Mouse (Mus musculus) megakaryocyte, embryonic 14.5 days (primary cell): ENCODE results near the gene Pigs. TPM values are rescaled to one million over a fixed set of nuclear protein-coding genes. Genes with fewer than 3 reads are reported as not detected.

Experiments
- H3K27me3 ChIP-seq: replicated peaks from 2 replicates; pipeline ENCODE3; 2012; ENCODE audit warnings: inconsistent platforms
- H3K36me3 ChIP-seq: replicated peaks from 2 replicates; pipeline ENCODE3; 2012; ENCODE audit warnings: low read length, inconsistent platforms, mixed read lengths
- H3K4me1 ChIP-seq: 2 replicates; pipeline ENCODE4 v1.6.1; 2012; ENCODE audit warnings: inconsistent platforms
- H3K4me3 ChIP-seq: replicated peaks from 2 replicates; pipeline ENCODE3; 2012; ENCODE audit warnings: moderate library complexity, mild to moderate bottlenecking, inconsistent platforms
- H3K9me3 ChIP-seq: 2 replicates; pipeline ENCODE4 v1.6.1; 2012; ENCODE audit warnings: inconsistent platforms
- FLI1 ChIP-seq: IDR thresholded peaks from 2 replicates; pipeline ENCODE4 v1.6.1; 2012; ENCODE audit warnings: low read length, inconsistent platforms, mixed read lengths
- GATA1 ChIP-seq: IDR thresholded peaks from 3 replicates; pipeline ENCODE4 v1.6.1; 2012; ENCODE audit warnings: mixed read lengths, low read length, inconsistent platforms, borderline replicate concordance
- polyA plus RNA-seq: library from polyadenylated mRNA; stranded (reverse); fragments of >175 nt; gene quantifications from 2 replicates; pipeline ENCODE4 v1.2.3, GENCODE M21; 2012; ENCODE audit warnings: low replicate concordance; ENCODE audit not compliant: insufficient read depth

The Pigs gene
- polyA plus RNA-seq, 1 experiment = 73.7 TPM

DNA sequence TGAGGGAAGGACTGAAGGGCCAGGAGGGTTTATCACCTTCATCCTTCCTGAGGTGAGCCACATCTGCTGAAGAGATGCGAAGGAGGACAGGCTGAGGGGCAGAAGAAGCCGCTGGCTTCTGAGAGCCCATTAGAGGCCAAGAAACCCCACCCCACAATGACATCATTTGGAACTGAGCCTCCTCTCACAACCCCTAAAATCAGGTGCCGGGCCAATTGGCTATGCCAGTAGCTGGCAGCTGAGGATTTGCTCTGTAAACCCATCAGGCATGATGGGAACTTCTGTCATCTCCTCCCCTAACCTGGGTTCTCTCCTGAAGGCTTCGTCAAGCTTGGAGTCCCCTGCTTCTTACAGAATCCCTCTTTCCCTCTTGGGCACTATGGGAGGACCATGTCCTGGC lies 52.1 kb downstream of the Pigs start:
- TF ChIP-seq GATA1 (no peak), FLI1 (no peak)
- H3K4me1 ChIP-seq = peaks cover 46% of the 10 kb centered on the region
- no peaks in the 10 kb centered on the region for H3K9me3 ChIP-seq
- no peak overlapping the region for H3K4me3 ChIP-seq
- no peaks in the 10 kb centered on the region for H3K36me3 ChIP-seq
- H3K27me3 ChIP-seq = peaks cover 52% of the 10 kb centered on the region

DNA sequence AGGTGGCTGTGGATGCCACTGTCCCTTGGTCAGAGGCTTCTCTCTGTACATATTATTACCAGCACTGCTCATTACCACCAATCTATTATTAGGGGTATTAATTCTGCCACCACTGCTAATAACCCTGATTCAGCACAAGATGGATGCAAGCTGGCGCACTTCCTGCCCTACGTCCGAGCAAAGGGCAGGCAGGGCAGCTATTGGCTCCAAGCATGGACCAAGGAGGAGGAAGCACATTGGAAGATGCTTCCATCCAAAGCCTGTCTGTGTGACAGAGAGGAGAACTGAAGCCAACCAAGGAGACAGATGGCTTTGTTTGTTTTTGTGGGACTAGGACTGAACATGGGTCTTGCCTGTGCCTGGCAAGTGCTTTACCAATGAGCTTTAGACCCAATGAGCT lies 52.8 kb downstream of the Pigs start:
- Histone ChIP-seq H3K4me3 (no peak overlapping the region), H3K9me3 (no peaks in the 10 kb centered on the region), H3K27me3 (peaks cover 58% of the 10 kb centered on the region), H3K36me3 (no peaks in the 10 kb centered on the region), H3K4me1 (peaks cover 39% of the 10 kb centered on the region)
- TF ChIP-seq FLI1 (no peak), GATA1 (no peak)

DNA sequence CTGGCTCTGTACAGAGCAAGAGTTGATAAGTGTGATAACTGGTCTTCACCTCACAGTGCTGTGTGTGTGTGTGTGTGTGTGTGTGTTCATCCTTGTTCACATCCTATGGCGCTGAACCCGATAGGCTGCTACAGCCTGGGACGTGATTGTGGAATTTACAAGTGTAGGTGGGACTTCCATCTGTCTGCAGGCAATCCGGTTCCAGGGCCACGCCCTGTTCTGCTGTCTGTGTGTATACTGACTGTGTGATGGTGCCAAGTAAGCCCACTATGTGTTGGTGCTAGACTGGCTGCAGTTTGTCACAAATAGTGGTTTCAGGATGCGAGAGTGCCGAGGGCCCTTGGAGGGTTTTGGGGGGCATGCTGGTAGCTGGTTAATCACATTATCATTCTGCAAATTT lies 54.1 kb downstream of the Pigs start:
- H3K36me3 ChIP-seq = no peaks in the 10 kb centered on the region
- no peaks in the 10 kb centered on the region for H3K9me3 ChIP-seq
- H3K4me1 ChIP-seq = peaks cover 30% of the 10 kb centered on the region
- TF ChIP-seq FLI1 (no peak), GATA1 (no peak)
- peaks cover 65% of the 10 kb centered on the region for H3K27me3 ChIP-seq
- no peak overlapping the region for H3K4me3 ChIP-seq

DNA sequence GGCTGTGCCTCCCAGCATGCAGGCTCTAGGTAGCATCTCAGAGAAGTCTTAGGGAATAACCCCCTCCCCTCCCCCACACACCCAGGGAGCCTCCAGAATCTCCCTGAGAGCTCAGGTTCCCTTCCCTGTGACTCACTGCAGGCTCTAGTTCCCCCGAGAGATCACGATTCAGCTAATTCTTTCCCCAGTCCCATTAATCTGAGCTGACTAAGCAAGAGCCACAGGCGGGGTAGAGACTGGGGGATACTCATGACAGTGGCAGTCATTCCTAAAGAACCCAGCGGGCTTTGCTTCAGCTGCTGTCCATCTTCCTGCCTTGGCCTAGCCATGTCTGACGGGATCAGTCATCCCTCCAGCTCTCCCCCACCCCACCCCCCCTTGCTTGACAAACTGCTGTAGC lies 54.5 kb downstream of the Pigs start:
- no peak for TF ChIP-seq GATA1
- no peak for TF ChIP-seq FLI1
- H3K36me3 ChIP-seq = no peaks in the 10 kb centered on the region
- no peaks in the 10 kb centered on the region for H3K9me3 ChIP-seq
- H3K4me3 ChIP-seq = no peak overlapping the region
- peaks cover 27% of the 10 kb centered on the region for H3K4me1 ChIP-seq
- peaks cover 68% of the 10 kb centered on the region for H3K27me3 ChIP-seq

DNA sequence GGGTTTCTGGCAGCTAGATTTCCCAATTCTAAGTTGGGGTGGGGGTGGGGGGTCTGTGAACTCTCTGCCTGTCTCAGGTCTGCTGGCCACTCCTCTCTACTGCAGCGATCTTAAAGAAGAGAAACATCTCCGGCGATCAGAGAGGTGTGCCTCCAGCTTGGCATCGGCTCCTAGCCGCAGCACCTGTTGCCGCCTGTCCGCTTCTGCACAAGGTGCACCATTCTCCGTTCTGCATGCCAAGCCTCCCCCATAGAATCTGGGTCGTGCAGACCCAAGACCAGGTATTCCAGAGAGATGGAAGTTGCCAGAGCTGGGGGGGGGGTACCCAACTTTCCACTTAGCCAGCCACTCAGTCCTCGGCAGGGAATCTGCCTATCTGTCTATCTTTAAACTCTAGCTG lies 57.6 kb downstream of the Pigs start:
- H3K27me3 ChIP-seq = peaks cover 54% of the 10 kb centered on the region
- no peaks in the 10 kb centered on the region for H3K9me3 ChIP-seq
- H3K4me1 ChIP-seq = peaks cover 26% of the 10 kb centered on the region
- no peaks in the 10 kb centered on the region for H3K36me3 ChIP-seq
- TF ChIP-seq GATA1 = no peak
- TF ChIP-seq FLI1 = no peak
- no peak overlapping the region for H3K4me3 ChIP-seq

DNA sequence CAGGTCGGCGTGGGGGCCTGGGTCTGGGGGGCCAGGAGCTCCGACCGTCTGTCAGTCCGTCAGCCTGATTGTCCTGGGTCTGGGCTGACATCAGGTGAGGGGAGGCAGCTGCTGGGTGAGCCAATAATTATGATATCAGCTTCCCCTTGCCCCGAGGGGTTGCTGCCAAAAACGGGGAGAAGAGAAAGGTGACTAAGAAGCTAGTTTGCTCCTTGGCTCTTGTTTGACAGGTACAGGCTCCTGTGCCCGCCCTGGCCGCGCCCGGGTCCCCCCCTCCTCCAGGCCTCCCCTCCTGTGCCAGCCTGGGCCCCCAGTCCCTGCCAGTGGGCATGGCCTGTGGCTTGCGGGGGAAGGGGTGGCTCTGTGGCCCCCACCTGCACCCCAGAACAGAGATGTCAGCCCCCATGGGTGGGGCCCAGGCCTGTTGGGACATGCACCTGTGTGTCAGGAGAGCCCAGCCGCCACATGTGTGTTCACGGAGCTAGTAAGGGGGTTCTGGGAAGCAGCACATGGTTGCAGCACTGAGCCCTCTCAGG lies 58.4 kb downstream of the Pigs start, which contains the start of gene Foxn1:
Foxn1 (minus strand) TSS at position 51 of the 536 bp plus-strand sequence.
- Histone ChIP-seq H3K9me3 (no peaks in the 10 kb centered on the region), H3K4me1 (peaks cover 18% of the 10 kb centered on the region), H3K27me3 (peaks cover 52% of the 10 kb centered on the region), H3K4me3 (no peak within 1 kb of the TSS), H3K36me3 (no peaks in the 10 kb centered on the region)
- TF ChIP-seq GATA1 (no peak), FLI1 (no peak)

Other genes with a start within 250 kb of the Pigs start
- 1.6 TPM in 1 of 2 replicates, not detected in the other for gene Eral1, start 248.0 kb upstream of the Pigs start, polyA plus RNA-seq
- gene Fam222b, start 233.8 kb upstream of the Pigs start, polyA plus RNA-seq = 32.0 and 49.0 TPM in 2 replicates
- gene Traf4, start 162.8 kb upstream of the Pigs start, polyA plus RNA-seq = 4.8 and 6.3 TPM in 2 replicates
- gene Nek8, start 151.7 kb upstream of the Pigs start, polyA plus RNA-seq = 1.3 and 2.2 TPM in 2 replicates
- gene Tlcd1, start 151.7 kb upstream of the Pigs start, polyA plus RNA-seq = 35.9 and 67.9 TPM in 2 replicates
- gene Rpl23a, start 144.8 kb upstream of the Pigs start, polyA plus RNA-seq = 151 and 1,521 TPM in 2 replicates
- gene Rab34, start 140.0 kb upstream of the Pigs start, polyA plus RNA-seq = 4.5 TPM in 1 of 2 replicates, not detected in the other
- 0.22 TPM in 1 of 2 replicates, not detected in the other for gene Proca1, start 135.0 kb upstream of the Pigs start, polyA plus RNA-seq
- 13.1 and 13.3 TPM in 2 replicates for gene Sdf2, start 82.7 kb upstream of the Pigs start, polyA plus RNA-seq
- gene Supt6, start 82.4 kb upstream of the Pigs start, polyA plus RNA-seq = 95.6 and 155 TPM in 2 replicates
- 17.1 and 39.7 TPM in 2 replicates for gene 2610507B11Rik, start 66.7 kb upstream of the Pigs start, polyA plus RNA-seq
- not detected in 2 replicates for gene BC030499, start 37.6 kb upstream of the Pigs start, polyA plus RNA-seq
- gene Spag5, start 26.9 kb upstream of the Pigs start, polyA plus RNA-seq = 16.9 and 30.9 TPM in 2 replicates
- 25.1 and 40.6 TPM in 2 replicates for gene Aldoc, start 5.4 kb upstream of the Pigs start, polyA plus RNA-seq
- gene Unc119, start 15.1 kb downstream of the Pigs start, polyA plus RNA-seq = 319 and 574 TPM in 2 replicates
- not detected in 2 replicates for gene Foxn1, start 58.1 kb downstream of the Pigs start, polyA plus RNA-seq
- 0.07 TPM in 1 of 2 replicates, not detected in the other for gene Slc13a2, start 93.8 kb downstream of the Pigs start, polyA plus RNA-seq
- gene Slc46a1, start 137.3 kb downstream of the Pigs start, polyA plus RNA-seq = 0.18 TPM in 1 of 2 replicates, not detected in the other
- 0.40 TPM in 1 of 2 replicates, not detected in the other for gene Sarm1, start 169.3 kb downstream of the Pigs start, polyA plus RNA-seq
- not detected in 2 replicates for gene Vtn, start 170.7 kb downstream of the Pigs start, polyA plus RNA-seq
- not detected in 2 replicates for gene Sebox, start 175.0 kb downstream of the Pigs start, polyA plus RNA-seq
- gene Tmem199, start 183.8 kb downstream of the Pigs start, polyA plus RNA-seq = 12.0 and 12.6 TPM in 2 replicates
- gene Poldip2, start 183.8 kb downstream of the Pigs start, polyA plus RNA-seq = 1.8 and 16.7 TPM in 2 replicates
- 0.68 TPM in 1 of 2 replicates, not detected in the other for gene Tnfaip1, start 207.9 kb downstream of the Pigs start, polyA plus RNA-seq
- 104 and 119 TPM in 2 replicates for gene Ift20, start 207.9 kb downstream of the Pigs start, polyA plus RNA-seq
- 24.2 and 39.2 TPM in 2 replicates for gene Tmem97, start 222.4 kb downstream of the Pigs start, polyA plus RNA-seq